Mouse (Mus musculus) E14TG2a.4 (cell line): ENCODE data around the gene Hsd17b1.

Experiments
- CTCF ChIP-seq: conservative IDR thresholded peaks from 2 replicates; pipeline ENCODE4 v1.5.1; 2014; ENCODE audit warnings: low read length
- NANOG ChIP-seq: IDR thresholded peaks from 2 replicates; pipeline ENCODE4 v1.6.1; 2014; ENCODE audit warnings: borderline replicate concordance, low read length, mixed read lengths
- POU5F1 ChIP-seq: IDR thresholded peaks from 2 replicates; pipeline ENCODE4 v1.6.1; 2014; ENCODE audit warnings: low read length, borderline replicate concordance

GRCm38 (mm10) chr11:101047502-101047901 is 30.7 kb upstream of the Hsd17b1 start:
- no peak for TF ChIP-seq CTCF
- no peak for TF ChIP-seq POU5F1
- TF ChIP-seq NANOG = no peak
